Mouse (Mus musculus) lung, adult 2 months (tissue): ENCODE data around the gene Dmpk. TPM values are rescaled to one million over a fixed set of nuclear protein-coding genes. Genes with fewer than 3 reads are reported as not detected.
"Not testable (repeated sequence)": the region's sequence is repeated elsewhere in the genome, so short reads cannot be mapped to it uniquely, and the experiment has no call there.

ENCODE experiments used
- DNase-seq: peaks from one replicate; pipeline ENCODE4 v3.0.0; 2022
- H3K4me1 ChIP-seq: fragments of 200-500 bp; 2 replicates; pipeline ENCODE4 v1.6.1; 2011; ENCODE audit warnings: low read length; ENCODE audit not compliant: control insufficient read depth, insufficient read depth
- H3K4me3 ChIP-seq: fragments of 200-500 bp; replicated peaks from 2 replicates; pipeline ENCODE3; 2011; ENCODE audit warnings: low read depth, mild to moderate bottlenecking, control low read depth, low read length; ENCODE audit errors: extremely low read depth
- CTCF ChIP-seq: fragments of 200-500 bp; IDR thresholded peaks from 2 replicates; pipeline ENCODE4 v1.5.1; 2011; ENCODE audit warnings: mild to moderate bottlenecking, low read length, control low read depth; ENCODE audit not compliant: insufficient read depth
- POLR2A ChIP-seq: fragments of 200-500 bp; IDR thresholded peaks from 2 replicates; pipeline ENCODE4 v1.6.1; 2011; ENCODE audit warnings: low read depth, mild to moderate bottlenecking, control low read depth, low read length, borderline replicate concordance; ENCODE audit errors: extremely low read depth
- WGBS: fragments of 180-500 bp; shearing (Covaris S2); methylation state at CpG from one replicate; pipeline ENCODE4 v1.1.7; 2018; 5-methylcytosine and 5-hydroxymethylcytosine counted together
- polyA plus RNA-seq: library from polyadenylated mRNA; depleted of rRNA; stranded (reverse); fragments of >200 nt; gene quantifications from 2 replicates; pipeline ENCODE4 v1.2.3, GENCODE M21; 2012

The Dmpk gene
- polyA plus RNA-seq, 1 experiment: 259 TPM

GRCm38 (mm10) chr7:19054047-19054776 lies 29.4 kb upstream of the Dmpk start, which contains the start of gene Rsph6a:
Gene Rsph6a (plus strand): TSS chr7:19054690.
- no peak for DNase-seq
- TF ChIP-seq POLR2A (no peak), CTCF (peak; percentile 42)
- no peak within 1 kb of the TSS for H3K4me3 ChIP-seq
- no peaks in the 10 kb centered on the region for H3K4me1 ChIP-seq
- 51% methylated on average over 33 of the region's 33 CpGs for WGBS

DNA sequence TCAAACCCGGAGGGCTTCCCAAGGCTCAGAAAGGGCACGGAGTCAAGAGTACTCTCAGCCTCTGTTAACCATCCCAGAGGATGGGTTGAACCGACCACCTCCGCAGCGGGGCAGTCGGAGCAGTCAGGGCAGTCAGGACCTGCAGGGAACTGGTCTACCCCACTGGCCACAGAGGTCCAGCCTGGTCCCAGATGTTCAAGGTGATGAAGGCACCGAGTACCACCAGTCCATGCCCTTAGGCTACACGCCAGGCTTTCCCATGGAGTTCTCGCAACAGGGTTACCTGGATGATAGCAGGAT lies 28.9 kb upstream of the Dmpk start:
- no peak overlapping the region for H3K4me3 ChIP-seq
- DNase-seq: no peak
- WGBS: 77% methylated on average over 9 of the region's 9 CpGs
- H3K4me1 ChIP-seq: no peaks in the 10 kb centered on the region
- TF ChIP-seq CTCF (no peak), POLR2A (no peak)

- Histone ChIP-seq H3K4me3 (no peak overlapping the region), H3K4me1 (no peaks in the 10 kb centered on the region)
- no peak for DNase-seq
- 85% methylated on average over 8 of the region's 8 CpGs for WGBS
- no peak for TF ChIP-seq CTCF
These were observed 28.5 kb upstream of the Dmpk start for GRCm38 (mm10) chr7:19055108-19055507.

GRCm38 (mm10) chr7:19057405-19057804 lies 26.2 kb upstream of the Dmpk start:
- no peak overlapping the region for H3K4me3 ChIP-seq
- WGBS: 66% methylated on average over 10 of the region's 10 CpGs
- no peaks in the 10 kb centered on the region for H3K4me1 ChIP-seq
- DNase-seq: no peak
- TF ChIP-seq POLR2A (no peak), CTCF (no peak)

DNA sequence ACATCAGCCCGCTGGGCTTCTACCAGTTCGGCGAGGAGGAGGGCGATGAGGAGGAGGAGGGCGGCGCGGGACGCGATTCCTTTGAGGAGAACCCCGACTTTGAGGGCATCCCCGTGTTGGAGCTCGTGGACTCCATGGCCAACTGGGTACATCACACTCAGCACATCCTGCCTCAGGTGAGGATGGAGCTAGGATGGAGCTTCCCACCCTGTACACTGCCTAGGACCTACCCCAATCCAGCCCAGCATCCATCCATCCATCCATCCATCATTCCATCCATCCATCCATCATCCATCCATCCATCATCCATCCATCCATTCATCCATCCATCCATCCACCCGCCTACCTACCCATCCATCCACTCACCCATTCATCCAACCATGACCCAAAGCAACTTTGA lies 17.8 kb upstream of the Dmpk start:
- no peaks in the 10 kb centered on the region for H3K4me1 ChIP-seq
- H3K4me3 ChIP-seq: no peak overlapping the region
- 49% methylated on average over 13 of the region's 13 CpGs for WGBS
- no peak for DNase-seq
- no peak for TF ChIP-seq POLR2A
- TF ChIP-seq CTCF: no peak

GRCm38 (mm10) chr7:19067063-19067462 lies 16.6 kb upstream of the Dmpk start:
- no peak for DNase-seq
- 39% methylated on average over 14 of the region's 14 CpGs for WGBS
- H3K4me3 ChIP-seq: no peak overlapping the region
- TF ChIP-seq CTCF (no peak), POLR2A (no peak)
- H3K4me1 ChIP-seq: no peaks in the 10 kb centered on the region

GRCm38 (mm10) chr7:19067935-19068334 lies 15.7 kb upstream of the Dmpk start:
- Histone ChIP-seq H3K4me1 (no peaks in the 10 kb centered on the region), H3K4me3 (no peak overlapping the region)
- DNase-seq: no peak
- 63% methylated on average over 13 of the region's 14 CpGs for WGBS
- TF ChIP-seq CTCF: no peak
- no peak for TF ChIP-seq POLR2A

- H3K4me3 ChIP-seq: no peak overlapping the region
- peak; percentile 72 for DNase-seq
- 1% methylated on average over 2 of the region's 2 CpGs for WGBS
These were observed 14.9 kb upstream of the Dmpk start for GRCm38 (mm10) chr7:19068707-19069106.

DNA sequence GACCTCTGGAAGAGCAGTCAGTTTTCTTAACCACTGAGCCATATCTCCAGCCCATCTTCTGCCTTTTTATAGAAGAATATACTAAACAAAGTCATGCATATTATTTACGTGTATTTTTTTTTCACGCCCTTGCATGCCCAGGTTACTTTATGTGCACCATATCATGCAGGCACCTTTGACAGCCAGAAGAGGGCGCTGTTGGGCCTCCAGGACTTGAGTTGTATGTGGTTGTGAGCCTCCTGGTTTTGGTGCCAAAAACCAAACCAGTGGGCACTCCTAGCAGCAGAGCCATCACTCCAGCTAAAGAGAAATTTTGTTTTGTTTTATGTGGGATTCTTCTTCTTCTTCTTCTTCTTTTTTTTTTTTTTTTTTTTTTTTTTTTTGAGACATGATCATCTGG lies 14.1 kb upstream of the Dmpk start:
- DNase-seq: no peak
- no peak for TF ChIP-seq POLR2A
- peak; percentile 51 for TF ChIP-seq CTCF
- Histone ChIP-seq H3K4me1 (no peaks in the 10 kb centered on the region), H3K4me3 (no peak overlapping the region)
- 49% methylated on average over 3 of the region's 3 CpGs for WGBS

More at GRCm38 (mm10) chr7:19068707-19069106, 14.9 kb upstream of the Dmpk start:
- TF ChIP-seq POLR2A (no peak), CTCF (peak; percentile 79)
- H3K4me1 ChIP-seq: no peaks in the 10 kb centered on the region

DNA sequence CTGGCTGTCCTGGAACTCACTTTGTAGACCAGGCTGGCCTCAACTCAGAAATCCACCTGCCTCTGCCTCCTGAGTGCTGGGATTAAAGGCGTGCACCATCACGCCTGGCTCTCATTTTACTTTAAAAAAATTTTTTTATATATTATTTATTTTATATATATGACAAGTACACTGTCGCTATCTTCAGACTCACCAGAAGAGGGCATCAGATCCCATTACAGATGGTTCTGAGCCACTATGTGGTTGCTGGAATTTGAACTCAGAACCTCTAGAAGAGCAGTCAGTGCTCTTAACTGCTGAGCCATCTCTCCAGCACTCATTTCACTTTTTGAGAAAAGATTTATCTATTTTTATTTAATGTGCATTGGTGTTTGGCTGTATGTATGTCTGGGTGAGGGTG lies 12.6 kb upstream of the Dmpk start:
- not testable (repeated sequence) for DNase-seq, H3K4me1 ChIP-seq, H3K4me3 ChIP-seq
- 44% methylated on average over 3 of the region's 3 CpGs for WGBS

DNA sequence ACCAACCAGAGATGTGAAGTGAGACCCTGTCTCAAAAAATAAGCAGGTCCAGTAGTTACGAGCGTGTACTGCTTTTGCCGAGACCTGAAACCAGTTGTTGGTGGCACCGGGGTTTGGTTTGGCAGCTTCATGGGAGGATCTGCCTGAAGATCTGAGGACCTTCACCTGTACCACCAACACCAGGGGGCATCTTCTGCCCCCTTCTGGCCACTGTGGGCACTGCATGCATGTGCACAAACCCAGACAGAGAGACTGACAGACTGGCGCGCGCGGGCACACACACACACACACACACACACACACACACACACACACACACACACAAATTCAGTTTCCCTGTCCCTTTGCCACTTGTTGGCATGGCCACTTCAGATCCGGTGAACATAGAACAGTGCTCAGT lies 10.1 kb upstream of the Dmpk start:
- TF ChIP-seq POLR2A (no peak), CTCF (peak; percentile 57)
- H3K4me3 ChIP-seq: no peak overlapping the region
- WGBS: 77% methylated on average over 9 of the region's 9 CpGs
- DNase-seq: no peak
- peaks cover 5% of the 10 kb centered on the region for H3K4me1 ChIP-seq
